Mouse (Mus musculus) ZHBTc4 (cell line): ENCODE data around the gene Ifi208.
"Not testable (repeated sequence)": the region's sequence is repeated elsewhere in the genome, so short reads cannot be mapped to it uniquely, and the experiment has no call there.

Experiments
- DNase-seq: peaks from one replicate; pipeline ENCODE4 v3.0.0-alpha.2; 2011; ENCODE audit warnings: low read depth, low spot score

The Ifi208 gene

GRCm38 (mm10) chr1:173673458-173674097 lies at the start of gene Ifi208:
Gene Ifi208, plus strand, starts transcription at chr1:173673675.
- DNase-seq, result not testable (repeated sequence)

GRCm38 (mm10) chr1:173624052-173624451 lies 49.4 kb upstream of the Ifi208 start:
- no peak for DNase-seq

- DNase-seq, result no peak
These were observed 46.8 kb upstream of the Ifi208 start for GRCm38 (mm10) chr1:173626686-173627085.

GRCm38 (mm10) chr1:173630622-173631021 lies 42.9 kb upstream of the Ifi208 start, which contains the start of gene Ifi209:
Gene Ifi209, plus strand, starts transcription at chr1:173630917.
- not testable (repeated sequence) for DNase-seq

- no peak for DNase-seq
These were observed 39.4 kb upstream of the Ifi208 start for GRCm38 (mm10) chr1:173633969-173634645.

GRCm38 (mm10) chr1:173645393-173645792 lies 28.1 kb upstream of the Ifi208 start:
- no peak for DNase-seq

GRCm38 (mm10) chr1:173657973-173658372 lies 15.5 kb upstream of the Ifi208 start:
- DNase-seq, result no peak

- DNase-seq, result not testable (repeated sequence)
These were observed 5.1 kb downstream of the Ifi208 start for GRCm38 (mm10) chr1:173678605-173679004.

GRCm38 (mm10) chr1:173694270-173694669 lies 20.8 kb downstream of the Ifi208 start:
- no peak for DNase-seq

GRCm38 (mm10) chr1:173733219-173733618 lies 59.7 kb downstream of the Ifi208 start:
- no peak for DNase-seq

GRCm38 (mm10) chr1:173735015-173735414 lies 61.5 kb downstream of the Ifi208 start:
- DNase-seq, result not testable (repeated sequence)

- no peak for DNase-seq
These were observed 63.5 kb downstream of the Ifi208 start for GRCm38 (mm10) chr1:173736986-173737385.

- no peak for DNase-seq
These were observed 67.1 kb downstream of the Ifi208 start for GRCm38 (mm10) chr1:173740537-173740936.

- DNase-seq, result no peak
These were observed 68.2 kb downstream of the Ifi208 start, which contains the start of gene Ifi207 for GRCm38 (mm10) chr1:173741656-173742055. Gene Ifi207, minus strand, starts transcription at chr1:173741747.

- no peak for DNase-seq
These were observed 68.8 kb downstream of the Ifi208 start for GRCm38 (mm10) chr1:173742262-173742661.
